Comparison of ENCODE assay signal across 27 mouse cellular contexts in genomic region chr3:18731251-18731650, GRCm38 (mm10).
DNase-seq lines count a peak whose midpoint lies in the region; ATAC-seq and TF ChIP-seq lines count a peak whose summit lies in the region.
"Had no signal": no experiment of that assay in that cellular context is flagged by ENCODE, and none has a peak within 500 bp of the region (broad histone marks: within the 10 kb centered on the region; RNA-seq: fewer than 3 reads in every experiment).

No protein-coding gene starts in this region.

- no peak for TF ChIP-seq CTCF in brain, embryonic 14.5 days (IDR thresholded peaks at IDR 0.05; ENCODE audit: borderline replicate concordance, extremely low read depth, insufficient read depth, insufficient read length)

- 0 out of 2 replicates have a peak overlapping the region, but pooled peaks have one; percentile 66 for H3K27ac ChIP-seq in kidney, embryonic 15.5 days
- no peak overlapping the region for H3K27ac ChIP-seq in hindbrain, embryonic 16.5 days (ENCODE audit: low read depth, low read length)
- H3K27ac ChIP-seq: embryonic facial prominence, embryonic 12.5 days; hindbrain, embryonic 12.5 days; left cerebral cortex, adult 2 months; liver, embryonic 12.5 days had no signal

- TF ChIP-seq POLR2A in brain, embryonic 14.5 days (IDR thresholded peaks at IDR 0.05; ENCODE audit: borderline replicate concordance, extremely low read depth, insufficient read depth, insufficient read length, poor library complexity, severe bottlenecking) = no peak

- no peak overlapping the region for H3K9ac ChIP-seq in kidney, embryonic 15.5 days
- no peak overlapping the region for H3K9ac ChIP-seq in hindbrain, embryonic 16.5 days (ENCODE audit: low read depth, low read length)
- H3K9ac ChIP-seq: embryonic facial prominence, embryonic 12.5 days; hindbrain, embryonic 12.5 days; liver, embryonic 12.5 days; liver, postnatal 0 days had no signal

- WGBS in kidney, embryonic 15.5 days = 27% methylated on average over 1 of the region's 1 CpGs
- WGBS in hindbrain, embryonic 16.5 days = 30% methylated on average over 1 of the region's 1 CpGs

- no peak overlapping the region for H3K4me2 ChIP-seq in kidney, embryonic 15.5 days
- no peak overlapping the region for H3K4me2 ChIP-seq in hindbrain, embryonic 16.5 days (ENCODE audit: low read length)
- H3K4me2 ChIP-seq: embryonic facial prominence, embryonic 12.5 days; heart, embryonic 11.5 days; hindbrain, embryonic 12.5 days; liver, embryonic 12.5 days; midbrain, embryonic 11.5 days had no signal

- H3K4me1 ChIP-seq in kidney, embryonic 15.5 days = peaks cover 3% of the 10 kb centered on the region; the same call in 1 of the 2 replicates
- H3K4me1 ChIP-seq in hindbrain, embryonic 16.5 days (ENCODE audit: control insufficient read depth, insufficient read depth, low read depth, low read length) = no peaks in the 10 kb centered on the region
- H3K4me1 ChIP-seq: embryonic facial prominence, embryonic 12.5 days; hindbrain, embryonic 12.5 days; liver, embryonic 12.5 days had no signal

- H3K9me3 ChIP-seq in kidney, embryonic 15.5 days (replicated peaks) = no peaks in the 10 kb centered on the region
- no peaks in the 10 kb centered on the region for H3K9me3 ChIP-seq in hindbrain, embryonic 16.5 days (ENCODE audit: control insufficient read depth, low read length)
- H3K9me3 ChIP-seq: embryonic facial prominence, embryonic 12.5 days; hindbrain, embryonic 12.5 days; liver, embryonic 12.5 days had no signal

- no peaks in the 10 kb centered on the region for H3K27me3 ChIP-seq in kidney, embryonic 15.5 days
- no peaks in the 10 kb centered on the region for H3K27me3 ChIP-seq in hindbrain, embryonic 16.5 days (replicated peaks; ENCODE audit: control insufficient read depth, insufficient read depth, low read length)
- H3K27me3 ChIP-seq: embryonic facial prominence, embryonic 12.5 days; hindbrain, embryonic 12.5 days; liver, embryonic 12.5 days had no signal

- peak; percentile 39 to 60 for DNase-seq in cerebellum, postnatal 10 days
- no peak for DNase-seq in cerebellum, adult 11 months
- DNase-seq in kidney, postnatal 10 days = no peak
- DNase-seq in brain, adult 2 months (ENCODE audit: low read depth, low spot score) = peak; percentile 43
- DNase-seq in brain, embryonic 14.5 days (ENCODE audit: low read depth) = peak; percentile 68
- DNase-seq in gastrocnemius, adult 8-10 months (ENCODE audit: low spot score in 2 of 2) = no peak
- DNase-seq: adrenal gland, postnatal 36 days; B cell, adult 2 months; gastrocnemius, postnatal 25 days; heart, adult 11 months; heart, postnatal 36 days; layer of hippocampus, adult 9-11 months; liver, postnatal 0 days; lung, postnatal 36 days; right cerebral cortex, adult 18-20 months; spleen, adult 18-20 months; thymus, postnatal 14 days had no signal

- H3K4me3 ChIP-seq in kidney, embryonic 15.5 days (replicated peaks) = no peak overlapping the region
- no peak overlapping the region for H3K4me3 ChIP-seq in hindbrain, embryonic 16.5 days (ENCODE audit: low read length)
- H3K4me3 ChIP-seq: embryonic facial prominence, embryonic 12.5 days; hindbrain, embryonic 12.5 days; left cerebral cortex, adult 2 months; liver, embryonic 12.5 days had no signal

- H3K36me3 ChIP-seq in kidney, embryonic 15.5 days = no peaks in the 10 kb centered on the region
- H3K36me3 ChIP-seq in hindbrain, embryonic 16.5 days (ENCODE audit: control insufficient read depth, insufficient read depth, low read length) = no peaks in the 10 kb centered on the region
- H3K36me3 ChIP-seq: embryonic facial prominence, embryonic 12.5 days; hindbrain, embryonic 12.5 days; liver, embryonic 12.5 days had no signal

- ATAC-seq in kidney, embryonic 15.5 days (replicated peaks; ENCODE audit: low FRiP score) = no peak
- no peak for ATAC-seq in hindbrain, embryonic 16.5 days
- ATAC-seq: intestine, postnatal 0 days; liver, embryonic 12.5 days; liver, postnatal 0 days; midbrain, embryonic 16.5 days had no signal

Comparison
In these comparisons a context has a peak if more than half of its experiments do, and no peak if none do; other contexts are left out.
1. DNase-seq: peak in cerebellum, postnatal 10 days (2 of 2), brain, adult 2 months (single experiment) and brain, embryonic 14.5 days (single experiment); none in cerebellum, adult 11 months (single experiment), kidney, postnatal 10 days (single experiment) and gastrocnemius, adult 8-10 months (0 of 2).